Mouse (Mus musculus): Measurements from ENCODE around the gene Fam240a.

DNA sequence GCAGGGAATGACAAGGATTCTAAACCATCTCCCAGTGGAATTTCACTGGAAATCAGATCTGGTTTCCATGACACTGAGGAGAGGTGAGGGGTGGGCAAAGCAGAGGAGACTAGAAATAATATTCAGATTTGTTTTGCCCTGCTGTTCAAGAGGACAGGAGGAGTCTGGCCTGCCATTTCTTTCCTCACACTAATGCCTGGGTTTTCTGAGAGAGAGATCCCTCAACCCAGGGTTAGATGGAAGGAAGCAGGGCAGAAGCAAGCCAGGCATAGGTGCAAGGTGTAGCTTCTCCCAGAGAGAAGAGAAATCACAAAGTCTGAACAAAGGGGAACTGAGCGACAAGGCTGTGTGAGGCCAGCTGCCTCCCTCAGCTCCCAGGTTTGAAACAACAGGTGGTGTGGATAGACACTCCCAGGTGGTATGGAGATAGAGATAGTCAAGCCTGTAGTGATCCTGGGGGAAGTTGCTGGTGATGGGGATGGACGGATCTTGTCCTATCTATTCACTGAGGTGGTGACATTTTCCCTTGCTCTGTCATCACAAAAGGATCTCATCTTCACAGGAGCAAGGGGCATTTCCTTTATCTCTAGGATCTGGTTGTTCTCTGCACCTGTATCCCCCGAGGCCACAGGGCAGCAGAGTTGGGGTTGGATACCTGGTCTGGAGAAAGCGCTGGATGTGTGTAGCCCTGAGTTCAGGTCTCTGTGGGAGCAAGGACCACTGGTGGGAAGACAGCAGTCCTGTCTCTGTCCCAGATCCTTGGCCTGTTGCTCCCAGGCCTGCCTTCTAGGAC, 8.6 kb downstream of the Fam240a start:
- TF ChIP-seq CTCF (IDR thresholded peaks at IDR 0.05; ENCODE audit: extremely low read depth, insufficient read depth, insufficient read length, insufficient replicate concordance) (no peak), POLR2A (IDR thresholded peaks at IDR 0.05; ENCODE audit: low read depth, low read length) (no peak)

Measured in spleen, adult 2 months (tissue).